Mouse (Mus musculus): Measurements from ENCODE around the gene Olr1. TPM values are rescaled to one million over a fixed set of nuclear protein-coding genes. Genes with fewer than 3 reads are reported as not detected.

Olr1 gene
- polyA plus RNA-seq, 1 experiment from 2014 or later: not detected

Other genes starting within 250 kb of the Olr1 start
- gene Cd69, start 231.7 kb downstream of the Olr1 start, polyA plus RNA-seq (2015; fragmentation: Nextera tagmentation; extraction: Ambion mirVana): 0.09 TPM in 1 of 2 replicates, not detected in the other
- gene 4922502D21Rik, start 175.4 kb downstream of the Olr1 start, polyA plus RNA-seq (2015; fragmentation: Nextera tagmentation; extraction: Ambion mirVana): not detected in 2 replicates
- 0.15 and 0.26 TPM in 2 replicates for gene Clec12a, start 164.5 kb downstream of the Olr1 start, polyA plus RNA-seq (2015; fragmentation: Nextera tagmentation; extraction: Ambion mirVana)
- 0.39 and 0.98 TPM in 2 replicates for gene Clec12b, start 121.3 kb downstream of the Olr1 start, polyA plus RNA-seq (2015; fragmentation: Nextera tagmentation; extraction: Ambion mirVana)
- 0.73 and 0.79 TPM in 2 replicates for gene Clec1b, start 109.9 kb downstream of the Olr1 start, polyA plus RNA-seq (2015; fragmentation: Nextera tagmentation; extraction: Ambion mirVana)
- gene Clec9a, start 98.3 kb downstream of the Olr1 start, polyA plus RNA-seq (2015; fragmentation: Nextera tagmentation; extraction: Ambion mirVana): 0.10 and 0.24 TPM in 2 replicates
- gene Clec1a, start 55.2 kb downstream of the Olr1 start, polyA plus RNA-seq (2015; fragmentation: Nextera tagmentation; extraction: Ambion mirVana): 2.5 and 3.2 TPM in 2 replicates
- not detected in 2 replicates for gene Tmem52b, start 5.4 kb upstream of the Olr1 start, polyA plus RNA-seq (2015; fragmentation: Nextera tagmentation; extraction: Ambion mirVana)
- gene Gabarapl1, start 26.0 kb upstream of the Olr1 start, polyA plus RNA-seq (2015; fragmentation: Nextera tagmentation; extraction: Ambion mirVana): 237 and 271 TPM in 2 replicates
- gene Klre1, start 70.7 kb upstream of the Olr1 start, polyA plus RNA-seq (2015; fragmentation: Nextera tagmentation; extraction: Ambion mirVana): not detected in 2 replicates
- gene Klrd1, start 84.6 kb upstream of the Olr1 start, polyA plus RNA-seq (2015; fragmentation: Nextera tagmentation; extraction: Ambion mirVana): not detected in 2 replicates
- 0.25 and 0.26 TPM in 2 replicates for gene Klrk1, start 116.7 kb upstream of the Olr1 start, polyA plus RNA-seq (2015; fragmentation: Nextera tagmentation; extraction: Ambion mirVana)
- gene Klrc3, start 136.2 kb upstream of the Olr1 start, polyA plus RNA-seq (2015; fragmentation: Nextera tagmentation; extraction: Ambion mirVana): not detected in 2 replicates
- not detected in 2 replicates for gene Klrc2, start 153.5 kb upstream of the Olr1 start, polyA plus RNA-seq (2015; fragmentation: Nextera tagmentation; extraction: Ambion mirVana)
- gene Klrc1, start 171.8 kb upstream of the Olr1 start, polyA plus RNA-seq (2015; fragmentation: Nextera tagmentation; extraction: Ambion mirVana): not detected in 2 replicates
- 0.25 and 0.26 TPM in 2 replicates for gene Klri1, start 210.0 kb upstream of the Olr1 start, polyA plus RNA-seq (2015; fragmentation: Nextera tagmentation; extraction: Ambion mirVana)
- not detected in 2 replicates for gene Klri2, start 233.3 kb upstream of the Olr1 start, polyA plus RNA-seq (2015; fragmentation: Nextera tagmentation; extraction: Ambion mirVana)

Data from hindbrain, embryonic 16.5 days (tissue).